Mouse (Mus musculus) limb, embryonic 15.5 days (tissue): ENCODE measurements at regions not wholly inside any gene's neighbourhood (a gene's known extent, or its start where the extent isn't known, plus 50 kb on each side); places are given as distances from the start of the nearest gene placed in this dataset.

Experiments used
- ATAC-seq: fragments of 200-750 bp; cut with Nextera tagmentation; 2 replicates; pipeline ENCODE4 v1.8.0; 2017; ENCODE audit warnings: low read depth, moderate TSS enrichment; ENCODE audit not compliant: insufficient number of reproducible peaks, low FRiP score, low TSS enrichment
- H3K27ac ChIP-seq: fragments of 300-500 bp; sonication (generic); 2 replicates; pipeline ENCODE4 v1.5.1; 2015; ENCODE audit warnings: moderate library complexity, mild to moderate bottlenecking, inconsistent platforms
- H3K27me3 ChIP-seq: fragments of 300-500 bp; sonication (generic); 2 replicates; pipeline ENCODE4 v1.6.1; 2015; ENCODE audit warnings: inconsistent platforms
- H3K36me3 ChIP-seq: fragments of 300-500 bp; sonication (generic); 2 replicates; pipeline ENCODE4 v1.6.1; 2015; ENCODE audit warnings: inconsistent platforms
- H3K4me1 ChIP-seq: fragments of 300-500 bp; sonication (generic); 2 replicates; pipeline ENCODE4 v1.6.1; 2015; ENCODE audit warnings: inconsistent platforms
- H3K4me2 ChIP-seq: fragments of 300-500 bp; sonication (generic); 2 replicates; pipeline ENCODE4 v1.6.1; 2015; ENCODE audit warnings: mild to moderate bottlenecking, inconsistent platforms
- H3K4me3 ChIP-seq: fragments of 300-500 bp; sonication (generic); 2 replicates; pipeline ENCODE4 v1.5.1; 2015; ENCODE audit warnings: mild to moderate bottlenecking, inconsistent platforms
- H3K9ac ChIP-seq: fragments of 300-500 bp; sonication (generic); 2 replicates; pipeline ENCODE4 v1.6.1; 2015; ENCODE audit warnings: inconsistent platforms
- H3K9me3 ChIP-seq: fragments of 300-500 bp; sonication (generic); 2 replicates; pipeline ENCODE4 v1.6.1; 2016; ENCODE audit warnings: inconsistent platforms
- WGBS: fragments of 180-500 bp; shearing (Covaris S2); methylation state at CpG from one replicate; pipeline ENCODE4 v1.1.7; 2015; 5-methylcytosine and 5-hydroxymethylcytosine counted together

DNA sequence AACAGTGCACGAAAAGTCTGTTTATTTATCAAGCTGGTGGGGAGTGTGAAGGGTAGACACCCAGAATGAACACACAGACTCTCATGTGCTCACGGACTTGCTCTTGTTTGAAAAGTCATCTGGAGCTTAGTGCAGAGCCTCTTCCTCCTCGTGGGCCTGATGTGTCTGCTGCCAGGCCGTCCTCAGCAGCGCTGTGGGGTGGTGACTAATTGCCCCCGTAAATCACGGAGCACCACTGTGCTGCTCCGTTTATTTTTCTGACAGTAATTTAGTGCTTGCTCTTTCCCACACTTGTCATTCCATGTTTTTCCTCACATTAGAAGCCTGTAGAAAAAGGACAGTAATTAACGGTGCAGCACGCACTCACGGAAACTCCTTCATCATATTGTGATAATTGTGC lies 51.2 kb upstream of the Gm17304 start:
- Histone ChIP-seq H3K9ac (no peak overlapping the region), H3K9me3 (no peaks in the 10 kb centered on the region), H3K36me3 (no peaks in the 10 kb centered on the region), H3K4me2 (no peak overlapping the region), H3K4me3 (no peak overlapping the region), H3K27me3 (peaks cover 67% of the 10 kb centered on the region), H3K27ac (no peak overlapping the region), H3K4me1 (peaks cover 10% of the 10 kb centered on the region)
- ATAC-seq, result no peak
- 14% methylated on average over 11 of the region's 11 CpGs for WGBS

DNA sequence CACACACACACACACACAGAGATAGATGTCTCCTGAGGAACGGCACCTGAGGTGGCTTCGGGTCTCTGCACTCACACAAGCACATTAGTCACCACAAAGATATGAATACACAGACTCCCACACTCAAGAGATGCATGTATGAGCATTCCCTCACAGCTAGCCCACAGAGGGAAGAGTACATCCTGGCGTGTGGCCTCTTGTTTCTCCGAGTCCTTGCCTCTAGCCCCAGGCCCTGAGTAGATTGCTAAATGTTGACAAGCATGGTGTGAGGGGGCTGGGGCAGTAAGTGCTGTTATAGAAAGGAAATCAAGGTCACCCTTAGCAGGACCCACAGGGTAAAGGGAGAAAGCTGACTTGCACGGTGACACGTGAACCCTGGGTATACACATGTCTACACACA lies 69.6 kb upstream of the Gm17304 start:
- Histone ChIP-seq H3K9ac (no peak overlapping the region), H3K27me3 (no peaks in the 10 kb centered on the region), H3K9me3 (no peaks in the 10 kb centered on the region), H3K4me3 (no peak overlapping the region), H3K36me3 (no peaks in the 10 kb centered on the region), H3K4me2 (no peak overlapping the region), H3K27ac (no peak overlapping the region), H3K4me1 (no peaks in the 10 kb centered on the region)
- ATAC-seq, result no peak
- 77% methylated on average over 6 of the region's 6 CpGs for WGBS

DNA sequence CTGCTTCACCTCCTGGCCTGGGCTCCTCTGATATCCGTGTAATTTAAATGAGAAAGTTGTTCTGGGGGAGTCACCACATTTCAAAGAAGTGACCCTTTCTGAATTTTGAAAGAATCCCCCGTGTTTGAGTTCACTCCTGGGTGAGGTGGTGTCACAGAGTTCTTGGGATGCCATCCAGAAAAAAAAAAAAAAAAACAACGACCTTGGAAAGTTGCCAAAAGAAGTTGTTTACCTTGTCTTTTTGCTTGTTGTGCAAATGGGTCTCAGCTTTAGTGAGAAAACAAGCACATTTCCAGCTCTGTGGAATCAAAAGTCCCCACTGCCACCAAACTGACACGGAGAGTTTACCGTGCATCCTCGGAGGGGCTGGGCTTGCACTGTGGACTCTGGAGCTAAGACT lies 71.7 kb upstream of the Gm17304 start:
- ATAC-seq, result no peak
- Histone ChIP-seq H3K9me3 (no peaks in the 10 kb centered on the region), H3K27me3 (no peaks in the 10 kb centered on the region), H3K9ac (no peak overlapping the region), H3K4me1 (no peaks in the 10 kb centered on the region), H3K4me2 (no peak overlapping the region), H3K27ac (no peak overlapping the region), H3K4me3 (no peak overlapping the region), H3K36me3 (no peaks in the 10 kb centered on the region)
- 51% methylated on average over 6 of the region's 6 CpGs for WGBS

DNA sequence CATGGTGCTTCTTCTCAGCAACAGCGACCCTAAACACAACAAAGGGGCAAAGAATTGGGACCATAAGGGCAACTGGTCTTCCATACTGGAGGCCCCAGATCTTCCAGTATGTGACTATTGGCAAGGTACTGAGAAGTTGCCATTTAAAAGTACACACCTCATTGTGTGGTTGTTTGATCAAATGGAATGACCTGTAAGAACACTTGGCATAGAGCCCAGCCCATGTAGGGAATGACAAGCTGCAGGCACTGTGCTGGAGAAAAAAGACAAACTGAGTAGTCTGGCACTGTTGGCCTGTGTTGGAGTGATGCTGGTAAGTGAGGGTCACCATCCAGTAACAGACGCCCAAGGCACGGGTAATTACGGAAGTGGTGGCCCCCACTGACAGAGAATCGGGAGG lies 72.8 kb upstream of the Gm17304 start:
- H3K4me1 ChIP-seq, result no peaks in the 10 kb centered on the region
- H3K36me3 ChIP-seq, result no peaks in the 10 kb centered on the region
- WGBS, result 73% methylated on average over 5 of the region's 5 CpGs
- no peaks in the 10 kb centered on the region for H3K27me3 ChIP-seq
- no peak for ATAC-seq
- H3K27ac ChIP-seq, result no peak overlapping the region
- H3K9ac ChIP-seq, result no peak overlapping the region
- no peak overlapping the region for H3K4me2 ChIP-seq
- H3K9me3 ChIP-seq, result no peaks in the 10 kb centered on the region
- no peak overlapping the region for H3K4me3 ChIP-seq

DNA sequence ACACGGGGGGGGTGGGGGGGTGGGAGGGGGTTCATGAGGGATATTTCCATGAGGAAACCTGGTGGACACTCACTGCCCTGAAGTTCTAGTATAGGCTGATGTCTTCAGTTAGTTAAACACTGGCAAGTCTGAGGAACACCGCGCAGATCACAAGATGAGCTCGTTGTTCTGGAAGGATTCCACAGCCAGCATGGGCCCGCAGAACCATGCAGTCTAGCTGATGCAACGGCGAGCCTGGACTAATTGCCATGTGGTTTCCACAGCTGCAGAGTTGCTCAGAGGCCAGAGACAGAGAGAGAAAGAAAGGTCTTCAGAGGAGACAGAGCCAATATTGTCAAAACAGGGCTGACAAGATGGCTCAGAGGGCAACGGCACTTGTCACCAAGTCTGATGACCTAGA lies 70.8 kb upstream of the Barhl2 start:
- Histone ChIP-seq H3K36me3 (no peaks in the 10 kb centered on the region), H3K4me1 (no peaks in the 10 kb centered on the region), H3K27ac (no peak overlapping the region), H3K9ac (no peak overlapping the region), H3K27me3 (no peaks in the 10 kb centered on the region), H3K4me2 (no peak overlapping the region), H3K9me3 (no peaks in the 10 kb centered on the region), H3K4me3 (no peak overlapping the region)
- ATAC-seq, result no peak
- 84% methylated on average over 8 of the region's 8 CpGs for WGBS

DNA sequence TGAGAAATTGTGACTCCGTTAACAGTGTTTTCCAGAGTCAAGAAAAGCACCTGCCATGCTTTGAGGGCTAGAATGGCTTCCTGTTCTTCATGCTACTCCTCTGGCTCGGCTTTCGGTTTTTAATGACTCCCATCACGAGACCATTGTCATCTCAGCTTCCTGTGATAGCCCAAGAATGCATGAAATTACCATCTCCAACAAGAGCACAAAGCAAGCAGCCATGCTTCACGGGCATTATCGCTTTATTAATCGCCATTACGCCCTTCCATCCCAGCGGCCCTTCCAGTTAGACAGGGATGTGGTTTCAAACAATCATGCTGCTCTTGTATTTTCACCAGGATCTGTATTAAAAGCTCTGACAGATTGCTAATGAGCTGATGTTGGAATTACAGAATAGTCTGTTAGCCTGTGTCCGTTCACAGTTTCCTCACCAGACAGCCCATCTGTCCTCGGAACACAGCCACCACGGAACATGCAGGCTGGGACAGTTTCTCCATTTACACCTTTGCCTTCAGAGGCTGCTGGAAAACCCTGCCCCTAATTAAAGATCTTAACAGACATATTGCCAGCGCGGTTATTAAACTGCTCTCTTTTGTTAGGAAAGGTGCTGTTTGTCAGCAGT lies 69.5 kb upstream of the Barhl2 start:
- Histone ChIP-seq H3K4me2 (no peak overlapping the region), H3K36me3 (no peaks in the 10 kb centered on the region), H3K4me3 (no peak overlapping the region), H3K27ac (no peak overlapping the region), H3K27me3 (no peaks in the 10 kb centered on the region), H3K4me1 (no peaks in the 10 kb centered on the region), H3K9ac (no peak overlapping the region), H3K9me3 (no peaks in the 10 kb centered on the region)
- ATAC-seq, result no peak
- 65% methylated on average over 14 of the region's 14 CpGs for WGBS

DNA sequence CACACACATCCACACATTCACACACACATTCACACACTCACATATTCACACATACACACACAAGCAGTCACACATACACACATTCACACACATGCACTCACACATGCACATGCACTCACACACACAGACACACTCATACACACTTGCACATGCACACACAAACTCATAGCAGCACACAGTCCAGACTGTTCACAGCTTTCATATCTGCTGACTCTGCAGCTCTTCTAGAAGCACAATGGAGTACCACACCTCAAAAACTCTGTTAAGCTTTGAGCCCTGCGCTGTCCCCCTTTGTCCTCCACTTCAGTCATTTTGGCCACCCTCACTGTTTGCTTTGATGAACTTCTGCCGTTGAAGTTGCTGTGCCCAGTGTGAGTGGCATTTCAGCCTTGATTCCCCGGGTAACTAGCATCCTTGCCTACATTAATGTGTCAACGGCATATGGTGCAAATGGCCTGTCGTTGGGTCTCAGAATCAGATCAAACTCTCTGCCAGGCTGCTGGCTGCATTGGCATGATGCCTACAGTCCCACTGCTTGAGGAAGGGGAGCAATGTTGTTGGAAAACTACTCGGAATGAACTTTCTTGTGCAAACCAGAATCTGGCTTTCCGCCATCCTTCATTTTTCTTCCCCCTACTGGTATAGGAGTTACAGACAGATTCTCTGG lies 54.6 kb upstream of the Barhl2 start:
- Histone ChIP-seq H3K4me2 (no peak overlapping the region), H3K27me3 (no peaks in the 10 kb centered on the region), H3K27ac (no peak overlapping the region), H3K9ac (no peak overlapping the region), H3K4me3 (no peak overlapping the region), H3K4me1 (no peaks in the 10 kb centered on the region), H3K9me3 (no peaks in the 10 kb centered on the region), H3K36me3 (no peaks in the 10 kb centered on the region)
- WGBS, result 68% methylated on average over 7 of the region's 7 CpGs
- ATAC-seq, result no peak

DNA sequence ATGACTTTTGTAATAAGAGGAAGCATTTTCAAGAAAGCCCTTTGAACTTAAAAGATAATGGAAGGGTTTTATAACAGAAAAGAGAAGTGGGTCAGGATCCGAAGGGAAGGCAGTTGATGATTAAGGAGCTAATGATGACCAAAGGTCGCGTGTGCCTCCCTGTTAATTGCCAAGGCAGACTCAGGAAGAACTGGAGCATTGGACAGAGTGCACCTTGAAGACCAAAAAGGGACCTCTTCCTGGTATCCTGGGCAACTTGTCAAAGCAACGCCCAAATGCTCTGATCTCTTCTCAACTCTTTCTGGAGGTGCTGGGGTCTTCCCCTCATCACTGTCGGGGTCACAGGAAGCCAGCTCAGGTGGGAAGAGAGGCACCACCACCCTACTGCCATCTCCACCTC lies 49.9 kb upstream of the Barhl2 start:
- no peak overlapping the region for H3K4me3 ChIP-seq
- H3K36me3 ChIP-seq, result no peaks in the 10 kb centered on the region
- no peak overlapping the region for H3K4me2 ChIP-seq
- H3K9me3 ChIP-seq, result no peaks in the 10 kb centered on the region
- H3K9ac ChIP-seq, result no peak overlapping the region
- WGBS, result 66% methylated on average over 5 of the region's 5 CpGs
- H3K27ac ChIP-seq, result no peak overlapping the region
- no peak for ATAC-seq
- H3K4me1 ChIP-seq, result no peaks in the 10 kb centered on the region
- no peaks in the 10 kb centered on the region for H3K27me3 ChIP-seq
